Mouse (Mus musculus): ENCODE data around the gene Camsap2. TPM values are rescaled to one million over a fixed set of nuclear protein-coding genes. Genes with fewer than 3 reads are reported as not detected.

Gene Camsap2
- polyA plus RNA-seq, 1 experiment from 2014 or later = 8.7 TPM

DNA sequence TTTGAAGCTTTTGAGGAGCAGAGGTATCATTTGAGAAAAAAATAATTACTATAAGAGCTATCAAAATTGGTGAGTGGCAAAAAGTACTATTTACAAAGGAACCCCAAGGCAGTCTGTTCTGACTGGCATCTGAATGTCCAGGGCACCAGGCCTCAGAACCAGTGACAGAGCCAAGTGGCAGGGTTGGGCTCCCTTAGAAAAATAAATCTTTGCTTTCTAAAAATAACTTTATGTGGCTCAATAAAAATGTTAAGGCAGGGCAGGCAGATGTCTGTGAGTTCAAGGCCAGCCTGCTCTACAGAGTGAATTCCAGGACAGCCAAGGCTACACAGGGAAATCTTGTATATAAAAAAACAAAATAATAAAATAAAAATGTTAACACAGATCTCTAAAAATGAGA lies 51.9 kb downstream of the Camsap2 start:
- Histone ChIP-seq H3K27me3 (replicated peaks) (no peaks in the 10 kb centered on the region), H3K4me2 (no peak overlapping the region), H3K9me3 (no peaks in the 10 kb centered on the region), H3K4me3 (replicated peaks) (no peak overlapping the region), H3K27ac (no peak overlapping the region), H3K9ac (no peak overlapping the region), H3K36me3 (no peaks in the 10 kb centered on the region), H3K4me1 (no peaks in the 10 kb centered on the region)
- ATAC-seq (ENCODE audit: insufficient read depth, low FRiP score, low read depth) = no peak

DNA sequence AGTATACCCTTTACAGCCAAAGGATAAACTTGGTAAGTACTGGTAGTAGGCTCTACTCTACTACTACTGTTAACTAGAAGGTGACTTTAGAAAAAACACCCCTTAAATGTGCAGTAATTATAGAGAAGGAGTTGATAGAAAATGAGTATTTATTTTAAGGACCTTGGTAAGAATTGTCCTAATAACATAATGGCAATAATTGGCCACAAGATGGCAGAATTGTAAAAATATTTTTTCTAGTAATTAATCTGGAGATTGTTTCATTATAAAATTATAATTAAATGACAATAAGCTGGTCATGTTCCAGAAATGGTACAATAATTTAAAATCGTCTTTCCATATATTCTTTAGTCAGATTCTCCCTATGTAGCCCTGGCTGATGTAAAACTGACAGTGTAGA lies 56.1 kb downstream of the Camsap2 start:
- Histone ChIP-seq H3K4me2 (no peak overlapping the region), H3K4me1 (no peaks in the 10 kb centered on the region), H3K27me3 (replicated peaks) (no peaks in the 10 kb centered on the region), H3K9ac (no peak overlapping the region), H3K36me3 (no peaks in the 10 kb centered on the region), H3K4me3 (replicated peaks) (no peak overlapping the region), H3K9me3 (no peaks in the 10 kb centered on the region), H3K27ac (no peak overlapping the region)
- no peak for ATAC-seq (ENCODE audit: insufficient read depth, low FRiP score, low read depth)
- 79% methylated on average over 1 of the region's 1 CpGs for WGBS

DNA sequence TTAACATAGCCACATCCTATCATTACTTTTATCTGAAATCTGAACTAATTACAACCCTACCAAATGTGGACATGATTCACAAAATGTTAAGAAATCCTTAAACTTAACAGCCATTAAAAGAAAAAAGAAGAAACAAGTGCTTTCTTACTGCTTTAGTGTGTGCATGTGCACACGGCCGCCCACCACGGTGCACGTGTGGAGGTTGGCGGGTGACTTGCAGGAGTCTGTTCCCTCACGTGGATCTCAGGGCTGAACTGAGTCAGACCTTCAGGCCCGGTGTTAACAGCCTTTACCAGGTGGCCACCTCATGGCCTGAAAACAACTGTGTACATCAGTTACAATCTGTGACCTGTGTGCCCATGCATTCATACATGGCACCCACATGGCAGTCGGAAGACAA lies 68.5 kb downstream of the Camsap2 start:
- Histone ChIP-seq H3K4me1 (no peaks in the 10 kb centered on the region), H3K9me3 (no peaks in the 10 kb centered on the region), H3K9ac (no peak overlapping the region), H3K4me3 (replicated peaks) (no peak overlapping the region), H3K36me3 (peaks cover 53% of the 10 kb centered on the region), H3K27me3 (replicated peaks) (no peaks in the 10 kb centered on the region), H3K4me2 (no peak overlapping the region), H3K27ac (no peak overlapping the region)
- no peak for ATAC-seq (ENCODE audit: insufficient read depth, low FRiP score, low read depth)
- WGBS = 89% methylated on average over 8 of the region's 8 CpGs

DNA sequence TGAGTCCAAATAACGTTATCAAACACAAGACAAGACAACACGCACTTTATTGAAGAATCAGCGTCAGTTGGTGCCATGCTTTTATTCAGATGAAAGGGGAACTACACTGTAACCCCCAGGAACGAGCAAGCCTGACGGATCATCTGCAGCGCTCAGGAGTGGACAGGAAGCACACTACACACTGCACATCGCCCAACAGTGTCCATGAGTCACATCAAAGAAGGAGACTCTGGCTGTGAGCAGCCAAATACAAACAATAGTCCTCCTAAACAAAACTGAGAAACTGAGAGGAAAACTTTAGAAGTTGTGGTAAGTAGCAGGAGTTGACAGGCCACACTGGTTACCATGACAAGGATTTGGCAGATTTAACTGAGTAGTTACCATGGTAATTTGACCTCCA lies 77.7 kb downstream of the Camsap2 start:
- Histone ChIP-seq H3K9ac (no peak overlapping the region), H3K4me1 (no peaks in the 10 kb centered on the region), H3K27ac (no peak overlapping the region), H3K27me3 (replicated peaks) (no peaks in the 10 kb centered on the region), H3K4me3 (replicated peaks) (no peak overlapping the region), H3K4me2 (no peak overlapping the region), H3K36me3 (peaks cover 19% of the 10 kb centered on the region), H3K9me3 (no peaks in the 10 kb centered on the region)
- ATAC-seq (ENCODE audit: insufficient read depth, low FRiP score, low read depth) = no peak
- 76% methylated on average over 7 of the region's 7 CpGs for WGBS

DNA sequence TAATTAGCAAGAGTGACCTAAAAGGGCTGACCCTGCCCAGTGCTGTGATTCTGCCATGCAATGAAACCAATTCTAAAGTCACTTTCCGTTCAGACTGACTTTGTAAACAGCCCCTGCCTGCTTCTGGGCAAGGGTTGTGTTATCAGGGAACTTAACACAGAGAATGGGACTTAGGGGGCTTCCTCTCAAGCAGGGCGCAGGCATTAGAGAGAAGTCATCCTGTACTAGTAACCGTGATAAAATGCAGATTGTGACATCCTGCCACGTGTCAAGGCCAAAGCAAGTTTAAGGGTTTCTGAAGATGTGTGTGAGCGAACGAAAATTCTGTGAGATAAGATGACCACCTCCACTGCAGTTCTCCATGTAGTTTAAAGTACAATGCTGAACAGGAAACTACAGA lies 79.8 kb downstream of the Camsap2 start:
- H3K9me3 ChIP-seq = no peaks in the 10 kb centered on the region
- H3K27ac ChIP-seq = no peak overlapping the region
- H3K4me2 ChIP-seq = no peak overlapping the region
- H3K4me3 ChIP-seq (replicated peaks) = no peak overlapping the region
- no peak for ATAC-seq (ENCODE audit: insufficient read depth, low FRiP score, low read depth)
- 41% methylated on average over 6 of the region's 6 CpGs for WGBS
- no peaks in the 10 kb centered on the region for H3K4me1 ChIP-seq
- H3K27me3 ChIP-seq (replicated peaks) = peaks cover 4% of the 10 kb centered on the region
- H3K9ac ChIP-seq = no peak overlapping the region
- H3K36me3 ChIP-seq = peaks cover 6% of the 10 kb centered on the region; the same call in 1 of the 2 replicates

DNA sequence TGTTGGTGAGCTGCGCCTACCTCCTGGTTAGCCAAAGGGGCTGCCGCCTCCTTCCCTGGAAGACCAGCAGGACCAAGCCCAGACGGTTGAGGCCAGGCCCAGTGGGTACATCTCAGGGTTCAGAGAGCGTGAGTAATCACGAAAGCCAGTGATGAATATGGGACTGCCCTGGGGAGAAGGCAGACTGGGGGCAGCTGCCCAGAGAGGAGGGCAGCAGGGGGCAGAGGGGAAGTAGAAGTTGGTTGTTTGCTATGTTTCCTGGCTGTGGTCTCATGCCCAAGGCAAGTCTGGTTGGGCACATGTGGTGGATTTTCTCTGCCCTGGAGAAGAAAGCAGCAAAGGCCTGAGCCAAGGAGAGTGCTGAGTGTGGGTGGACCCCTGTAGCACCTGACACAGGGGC lies 82.5 kb downstream of the Camsap2 start:
- no peaks in the 10 kb centered on the region for H3K9me3 ChIP-seq
- ATAC-seq (ENCODE audit: insufficient read depth, low FRiP score, low read depth) = no peak
- H3K4me1 ChIP-seq = peaks cover 14% of the 10 kb centered on the region
- H3K27me3 ChIP-seq (replicated peaks) = peaks cover 27% of the 10 kb centered on the region
- no peak overlapping the region for H3K9ac ChIP-seq
- WGBS = 81% methylated on average over 5 of the region's 5 CpGs
- H3K27ac ChIP-seq = no peak overlapping the region
- H3K4me2 ChIP-seq = no peak overlapping the region
- peaks cover 3% of the 10 kb centered on the region; the same call in 1 of the 2 replicates for H3K36me3 ChIP-seq
- H3K4me3 ChIP-seq (replicated peaks) = no peak overlapping the region

DNA sequence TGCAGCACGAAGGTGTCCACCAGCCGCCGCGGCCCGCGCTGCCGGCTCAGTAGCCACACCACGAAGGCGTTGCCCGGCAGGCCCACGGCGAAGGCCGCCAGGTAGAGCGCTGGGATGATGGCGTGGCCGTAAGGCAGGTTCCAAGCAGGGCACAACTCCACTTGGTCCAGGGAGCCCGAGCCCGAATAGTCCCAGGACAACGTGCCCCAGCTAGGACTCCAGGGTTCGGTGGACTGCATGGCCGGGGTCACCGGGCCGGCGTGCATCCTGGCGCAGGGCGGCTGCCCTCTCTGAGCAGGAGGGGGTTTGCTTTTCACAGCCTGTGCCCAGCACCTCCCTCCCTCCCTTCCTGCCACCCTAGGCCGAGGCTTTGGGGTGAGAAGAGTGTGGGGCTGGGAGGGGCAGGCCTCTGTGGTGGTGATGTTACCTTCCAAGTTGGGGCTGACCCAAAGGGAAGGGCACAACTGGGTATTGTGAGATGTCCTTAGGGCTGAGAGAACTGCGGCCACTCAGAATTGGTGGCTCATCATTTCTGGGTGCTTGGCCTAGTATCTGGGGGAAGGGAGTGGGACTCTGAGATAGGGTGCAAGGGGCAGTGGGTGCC lies 85.2 kb downstream of the Camsap2 start, which contains the start of gene Gpr25:
Gene Gpr25 (minus strand): TSS at position 239 of the 604 bp plus-strand sequence.
- no peaks in the 10 kb centered on the region for H3K9me3 ChIP-seq
- peak within 1 kb of the TSS; percentile 99 for H3K4me2 ChIP-seq
- no peak for ATAC-seq (ENCODE audit: insufficient read depth, low FRiP score, low read depth)
- peaks cover 44% of the 10 kb centered on the region for H3K27me3 ChIP-seq (replicated peaks)
- H3K4me1 ChIP-seq = peaks cover 14% of the 10 kb centered on the region
- H3K4me3 ChIP-seq (replicated peaks) = peak within 1 kb of the TSS; percentile 55
- no peaks in the 10 kb centered on the region for H3K36me3 ChIP-seq
- H3K9ac ChIP-seq = peak within 1 kb of the TSS; percentile 2
- H3K27ac ChIP-seq = no peak within 1 kb of the TSS
- WGBS = 12% methylated on average over 26 of the region's 28 CpGs

DNA sequence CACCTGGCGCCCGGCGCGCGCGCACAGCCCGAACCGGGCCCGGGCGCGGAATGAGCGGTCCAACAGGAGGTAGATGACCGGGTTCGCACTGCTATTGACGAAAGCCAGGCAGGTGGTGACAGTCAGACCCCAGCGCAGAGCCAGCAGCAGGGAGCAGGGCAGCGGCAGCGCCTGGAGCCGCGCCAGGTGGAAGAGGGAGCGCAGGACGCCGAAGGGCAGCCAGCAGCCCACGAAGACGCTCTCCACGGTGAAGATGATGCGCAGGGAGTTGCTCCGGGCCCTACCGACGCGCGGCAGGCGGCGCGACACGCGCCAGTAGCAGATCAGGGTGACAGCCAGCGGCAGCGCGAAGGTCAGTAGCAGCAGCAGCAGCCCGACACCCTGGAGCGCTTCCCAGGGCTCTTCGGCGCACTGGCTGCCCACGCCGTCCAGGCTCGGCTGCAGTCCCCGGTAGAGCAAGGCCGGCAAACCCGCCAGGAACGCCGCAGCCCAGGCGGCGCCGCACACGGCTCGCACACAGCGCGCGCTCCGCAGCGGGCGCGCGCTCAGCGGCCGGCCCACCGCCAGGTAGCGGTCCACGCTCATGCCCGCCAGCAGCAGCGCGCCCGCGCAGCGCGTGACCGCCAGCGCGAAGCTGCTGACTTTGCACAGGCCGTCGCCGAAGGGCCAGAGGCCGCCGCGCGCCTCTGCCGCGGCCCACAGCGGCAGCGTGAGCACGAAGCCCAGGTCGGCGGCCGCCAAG lies 85.8 kb downstream of the Camsap2 start:
- peak overlapping the region; percentile 55 for H3K4me3 ChIP-seq (replicated peaks)
- no peaks in the 10 kb centered on the region for H3K9me3 ChIP-seq
- WGBS = under 1% methylated on average over 95 of the region's 95 CpGs
- peak overlapping the region; percentile 99 for H3K4me2 ChIP-seq
- H3K27me3 ChIP-seq (replicated peaks) = peaks cover 44% of the 10 kb centered on the region
- peak; percentile 52 for ATAC-seq (ENCODE audit: insufficient read depth, low FRiP score, low read depth)
- H3K27ac ChIP-seq = no peak overlapping the region
- peak overlapping the region; percentile 2 for H3K9ac ChIP-seq
- H3K4me1 ChIP-seq = peaks cover 14% of the 10 kb centered on the region
- H3K36me3 ChIP-seq = no peaks in the 10 kb centered on the region

DNA sequence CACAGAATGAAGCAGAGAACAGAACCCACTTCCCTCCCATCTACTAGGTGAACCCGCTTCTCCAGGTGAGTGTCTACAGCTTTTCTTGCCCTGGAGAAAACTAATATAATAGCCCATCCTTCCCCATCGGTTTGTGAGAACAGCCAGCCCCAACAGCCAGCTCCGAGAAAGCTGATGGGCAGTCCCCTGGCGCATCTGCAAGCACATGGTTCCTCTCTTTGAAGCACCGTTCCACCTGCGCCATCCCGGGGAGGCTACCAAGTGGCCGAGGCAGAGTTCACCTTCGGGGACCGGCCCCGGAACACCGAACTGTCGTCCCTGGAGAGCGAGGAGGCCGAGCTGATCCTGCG lies 86.4 kb downstream of the Camsap2 start:
- Histone ChIP-seq H3K4me2 (peak overlapping the region; percentile 99), H3K27me3 (replicated peaks) (peaks cover 44% of the 10 kb centered on the region), H3K9me3 (no peaks in the 10 kb centered on the region), H3K4me3 (replicated peaks) (peak overlapping the region; percentile 55), H3K9ac (no peak overlapping the region), H3K27ac (no peak overlapping the region), H3K4me1 (peaks cover 14% of the 10 kb centered on the region), H3K36me3 (no peaks in the 10 kb centered on the region)
- 3% methylated on average over 16 of the region's 16 CpGs for WGBS
- no peak for ATAC-seq (ENCODE audit: insufficient read depth, low FRiP score, low read depth)

DNA sequence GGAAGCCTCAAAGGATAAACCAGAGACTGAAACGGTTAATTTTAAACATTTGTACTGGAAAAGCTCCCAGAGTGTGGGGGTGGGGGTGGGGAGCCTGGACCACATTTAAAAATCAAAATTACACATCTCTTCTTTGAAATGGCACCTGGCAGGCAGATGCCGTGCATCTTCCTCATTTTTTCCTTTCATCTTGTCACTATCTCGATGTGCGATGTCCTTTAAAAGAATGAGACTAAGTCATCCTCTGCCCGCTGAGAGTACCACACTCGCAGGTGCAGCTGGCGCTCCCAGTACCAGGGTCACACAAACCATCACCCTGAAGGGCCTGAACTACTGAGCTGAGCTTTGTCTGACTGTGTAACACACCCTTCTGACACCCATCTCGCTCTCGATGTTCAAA lies 87.4 kb downstream of the Camsap2 start:
- H3K27me3 ChIP-seq (replicated peaks) = peaks cover 44% of the 10 kb centered on the region

DNA sequence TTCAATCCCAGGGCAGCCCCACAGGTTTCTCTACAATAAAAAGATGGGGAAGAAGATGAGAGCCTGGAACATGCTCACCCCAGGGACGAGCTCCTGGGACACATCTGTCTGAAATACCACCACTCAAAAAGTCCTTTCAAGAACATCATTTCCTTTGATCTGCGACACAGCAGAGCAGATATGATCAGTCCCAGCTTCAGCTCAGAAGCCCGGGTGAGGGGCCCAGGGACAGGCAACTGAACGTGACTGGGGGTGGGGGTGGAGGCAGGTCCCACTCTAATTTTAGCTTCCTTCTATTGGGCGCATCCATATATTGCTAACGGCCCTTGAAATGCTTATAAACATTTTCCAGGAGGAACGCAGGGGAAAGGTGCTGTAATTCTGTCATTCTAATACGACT lies 90.2 kb downstream of the Camsap2 start:
- Histone ChIP-seq H3K4me2 (no peak overlapping the region), H3K36me3 (no peaks in the 10 kb centered on the region), H3K27ac (no peak overlapping the region), H3K9ac (no peak overlapping the region), H3K4me3 (replicated peaks) (no peak overlapping the region), H3K27me3 (replicated peaks) (peaks cover 36% of the 10 kb centered on the region), H3K4me1 (peaks cover 13% of the 10 kb centered on the region), H3K9me3 (no peaks in the 10 kb centered on the region)
- WGBS = 53% methylated on average over 8 of the region's 8 CpGs
- ATAC-seq (ENCODE audit: insufficient read depth, low FRiP score, low read depth) = no peak

More for the DNA sequence above, 87.4 kb downstream of the Camsap2 start:
- Histone ChIP-seq H3K27ac (no peak overlapping the region), H3K4me3 (replicated peaks) (no peak overlapping the region), H3K4me1 (peaks cover 14% of the 10 kb centered on the region), H3K36me3 (no peaks in the 10 kb centered on the region), H3K9ac (no peak overlapping the region), H3K9me3 (no peaks in the 10 kb centered on the region), H3K4me2 (no peak overlapping the region)
- ATAC-seq (ENCODE audit: insufficient read depth, low FRiP score, low read depth) = no peak
- WGBS = 66% methylated on average over 9 of the region's 9 CpGs

DNA sequence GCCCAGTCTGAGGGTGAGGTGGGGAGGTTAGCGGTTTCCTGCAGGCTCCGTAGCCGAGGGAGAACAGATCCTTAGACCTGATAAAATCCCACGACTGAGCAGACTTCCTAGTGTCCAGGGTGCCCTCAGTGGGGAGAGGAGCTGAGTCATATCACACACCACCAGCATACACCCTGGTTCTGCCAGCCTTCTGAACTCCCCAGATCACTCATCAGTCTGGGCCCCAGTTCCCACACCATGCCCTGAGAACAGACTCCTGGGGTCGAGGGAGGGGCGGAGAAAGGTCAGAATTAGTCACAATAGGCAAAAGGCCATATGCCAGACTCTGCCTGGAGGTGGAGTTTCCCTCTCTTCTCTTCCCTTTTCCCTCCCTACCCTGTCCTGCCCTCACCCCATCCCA lies 90.7 kb downstream of the Camsap2 start:
- peak; percentile 27; the same call in 1 of the 2 replicates for ATAC-seq (ENCODE audit: insufficient read depth, low FRiP score, low read depth)
- Histone ChIP-seq H3K4me2 (no peak overlapping the region), H3K27ac (no peak overlapping the region), H3K9me3 (no peaks in the 10 kb centered on the region), H3K36me3 (no peaks in the 10 kb centered on the region), H3K4me3 (replicated peaks) (no peak overlapping the region), H3K27me3 (replicated peaks) (peaks cover 31% of the 10 kb centered on the region), H3K9ac (no peak overlapping the region), H3K4me1 (peaks cover 8% of the 10 kb centered on the region)
- 32% methylated on average over 6 of the region's 6 CpGs for WGBS
